Mouse (Mus musculus): ENCODE measurements at regions not wholly inside any gene's neighbourhood (a gene's known extent, or its start where the extent isn't known, plus 50 kb on each side); places are given as distances from the start of the nearest gene placed in this dataset.

DNA sequence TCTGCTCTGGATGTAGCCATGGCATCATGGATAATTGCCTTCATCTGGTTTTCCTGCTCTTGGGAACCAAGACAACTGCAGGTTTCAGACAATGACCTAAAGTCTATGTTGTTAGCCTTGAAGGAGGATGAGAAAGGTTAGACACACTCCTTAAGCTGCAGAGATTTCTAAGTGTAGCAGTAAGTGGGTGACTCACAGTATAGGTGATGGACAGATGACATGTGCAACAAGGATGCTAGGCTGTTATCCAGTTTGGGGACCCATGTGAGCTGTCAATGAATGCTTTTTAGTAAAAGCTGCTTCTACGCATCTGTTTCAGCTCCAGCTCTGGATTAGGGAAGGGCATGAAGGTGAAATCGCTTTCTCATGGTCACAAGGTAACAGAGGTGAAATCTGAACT is 1159.7 kb upstream of the A1bg start:
- Histone ChIP-seq H3K4me3 (no peak overlapping the region), H3K27ac (no peak overlapping the region)
- no peak for DNase-seq
- intact Hi-C loops (cut with DNase I) = no loop called here
- no peak for TF ChIP-seq CTCF (IDR thresholded peaks at IDR 0.05)

DNA sequence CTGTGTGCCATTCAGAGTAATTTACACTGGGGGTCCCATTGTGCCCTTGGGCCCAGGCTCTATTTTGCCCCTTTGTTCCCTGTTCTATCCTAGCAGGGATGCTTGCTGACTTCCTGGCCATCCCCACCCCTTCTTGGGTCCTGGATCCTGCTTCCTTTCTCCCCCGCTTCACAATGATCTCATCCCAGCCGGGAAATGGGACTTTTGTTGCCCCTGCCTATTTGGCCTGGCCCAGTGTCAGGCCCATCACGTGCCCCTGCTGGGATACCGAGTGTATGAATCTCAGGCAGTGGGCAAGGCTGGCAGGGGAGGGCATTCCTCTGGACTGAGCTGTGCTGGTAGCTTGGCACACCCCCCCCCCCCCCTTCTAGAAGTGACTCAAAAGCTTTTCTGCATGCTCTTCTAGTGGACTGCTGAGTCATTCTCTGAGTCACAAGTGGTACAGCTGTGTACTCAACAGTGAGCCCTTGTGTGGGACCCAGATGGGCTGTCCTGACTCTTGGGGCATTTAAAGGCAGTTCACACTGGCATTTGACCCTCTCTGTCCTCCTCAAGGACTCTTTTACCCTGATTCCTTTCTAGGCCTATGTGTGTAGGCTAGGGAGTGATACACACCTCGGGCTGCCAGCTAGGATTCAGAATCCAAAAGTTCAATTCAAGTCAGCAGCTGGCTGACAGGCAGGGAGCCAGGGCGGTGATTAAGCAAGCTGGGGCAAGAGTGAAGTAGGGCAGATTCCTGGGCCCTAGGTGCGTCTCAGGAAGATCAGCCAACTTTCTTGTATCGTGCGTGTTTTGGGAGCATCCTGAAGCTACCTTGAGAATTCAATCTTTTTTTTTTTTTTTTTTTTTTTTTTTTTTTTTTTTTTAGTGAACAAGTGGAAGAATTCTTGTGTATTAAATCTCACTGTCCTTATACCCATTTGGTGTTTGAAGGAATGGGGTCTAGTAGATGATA is 1156.6 kb upstream of the A1bg start:
- intact Hi-C loops (cut with DNase I) = no loop called here
- Histone ChIP-seq H3K27ac (peak overlapping the region; percentile 92), H3K4me3 (no peak overlapping the region)
- DNase-seq = peak; percentile 91
- TF ChIP-seq CTCF (IDR thresholded peaks at IDR 0.05) = no peak

DNA sequence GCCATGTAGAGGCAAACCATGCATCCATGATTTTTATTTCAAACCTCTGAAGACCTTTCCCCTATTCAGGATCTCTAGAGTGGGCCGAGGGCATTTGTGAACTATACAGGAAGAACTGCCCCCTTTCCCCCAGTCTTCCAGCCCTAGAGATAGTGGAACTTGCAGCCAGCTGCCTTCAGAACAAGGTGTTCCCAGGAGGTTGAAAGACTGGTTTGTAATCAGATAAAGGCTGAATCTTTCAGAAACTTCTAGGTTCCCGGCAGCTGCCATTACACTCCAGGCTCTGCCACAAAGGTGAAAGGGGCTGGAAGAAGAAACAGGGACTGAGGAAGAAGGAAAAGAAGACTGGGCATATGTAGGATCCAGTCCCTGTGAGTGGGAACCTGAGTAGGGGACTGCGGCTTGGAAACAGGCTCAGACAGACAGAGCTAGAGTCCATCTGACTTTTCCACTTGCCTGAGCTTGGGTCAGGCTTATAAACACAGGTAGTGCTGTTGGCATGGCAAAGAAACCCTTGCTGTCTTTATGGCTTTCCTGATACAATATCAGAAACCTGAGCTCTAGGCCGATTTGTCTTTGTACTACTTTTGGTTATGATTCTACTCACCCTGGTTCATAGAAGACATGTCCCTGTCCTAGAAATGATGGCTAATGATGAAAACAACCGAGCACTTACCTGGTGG is 1153.9 kb upstream of the A1bg start:
- no peak for DNase-seq
- intact Hi-C loops (cut with DNase I) = no loop called here
- no peak overlapping the region for H3K27ac ChIP-seq
- no peak overlapping the region for H3K4me3 ChIP-seq
- TF ChIP-seq CTCF (IDR thresholded peaks at IDR 0.05) = no peak

DNA sequence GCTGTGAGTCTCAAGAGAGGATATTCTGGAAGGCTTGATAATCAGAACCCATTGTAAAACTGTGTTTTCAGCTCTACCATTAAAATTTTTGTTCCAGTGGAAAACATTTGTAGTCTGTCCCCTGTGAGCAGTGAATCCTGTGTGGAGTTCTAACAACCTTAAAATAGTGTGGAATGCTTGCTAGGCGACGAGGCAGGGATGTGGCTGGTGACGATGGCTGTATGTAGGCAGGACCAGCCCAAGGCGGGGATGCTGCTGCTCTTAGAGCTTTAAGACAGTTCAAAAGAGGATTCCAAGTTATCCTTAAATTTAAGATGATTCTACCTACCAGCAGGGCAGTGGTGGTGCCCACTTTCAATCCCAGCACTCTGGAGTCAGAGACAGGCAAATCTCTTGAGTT is 1151.9 kb upstream of the A1bg start:
- no peak for DNase-seq
- H3K27ac ChIP-seq = no peak overlapping the region
- H3K4me3 ChIP-seq = no peak overlapping the region
- TF ChIP-seq CTCF (IDR thresholded peaks at IDR 0.05) = no peak
- intact Hi-C loops (cut with DNase I) = no loop called here

DNA sequence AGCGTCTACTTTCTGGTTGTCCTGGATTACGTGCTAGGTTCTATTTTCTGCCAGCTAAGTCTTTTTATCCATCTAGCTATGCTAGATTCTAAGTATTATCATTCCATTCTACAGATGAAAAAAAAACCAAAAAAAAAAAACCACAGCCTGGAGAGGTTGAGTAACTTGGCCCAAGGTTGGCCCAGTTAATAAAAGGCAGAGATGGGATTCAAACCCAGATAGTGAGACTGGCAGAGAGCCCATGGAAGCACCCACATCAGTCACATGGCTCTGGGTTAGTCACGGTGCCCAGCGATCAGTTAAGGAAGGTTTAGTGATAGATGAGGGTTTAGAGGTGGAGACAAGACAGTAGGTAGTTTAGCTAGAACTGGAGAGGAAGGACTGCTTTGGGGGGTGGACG is 1150.8 kb upstream of the A1bg start:
- TF ChIP-seq CTCF (IDR thresholded peaks at IDR 0.05) = no peak
- intact Hi-C loops (cut with DNase I) = no loop called here
- DNase-seq = no peak
- H3K27ac ChIP-seq = no peak overlapping the region
- no peak overlapping the region for H3K4me3 ChIP-seq

DNA sequence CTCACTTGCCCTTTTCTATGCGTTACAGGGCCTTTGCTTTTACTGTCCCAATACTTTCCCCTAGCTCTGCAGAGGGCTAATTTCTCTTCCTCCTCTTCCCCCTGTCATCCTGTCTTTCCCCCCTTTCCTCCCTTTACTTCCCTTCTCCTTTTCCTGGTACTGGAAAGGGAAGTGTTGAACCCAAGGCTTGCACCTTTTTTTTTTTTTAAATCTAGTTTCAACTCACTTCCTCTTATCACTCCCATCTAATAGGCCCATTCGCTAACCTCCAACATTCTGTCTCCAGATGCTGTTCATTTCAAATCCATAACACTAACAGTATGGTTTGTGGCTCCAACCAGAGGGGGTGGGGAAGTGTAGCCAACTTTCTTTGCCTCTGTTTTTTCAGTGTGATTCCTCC is 1148.5 kb upstream of the A1bg start:
- Histone ChIP-seq H3K4me3 (no peak overlapping the region), H3K27ac (no peak overlapping the region)
- TF ChIP-seq CTCF (IDR thresholded peaks at IDR 0.05) = no peak
- intact Hi-C loops (cut with DNase I) = no loop called here
- DNase-seq = no peak

DNA sequence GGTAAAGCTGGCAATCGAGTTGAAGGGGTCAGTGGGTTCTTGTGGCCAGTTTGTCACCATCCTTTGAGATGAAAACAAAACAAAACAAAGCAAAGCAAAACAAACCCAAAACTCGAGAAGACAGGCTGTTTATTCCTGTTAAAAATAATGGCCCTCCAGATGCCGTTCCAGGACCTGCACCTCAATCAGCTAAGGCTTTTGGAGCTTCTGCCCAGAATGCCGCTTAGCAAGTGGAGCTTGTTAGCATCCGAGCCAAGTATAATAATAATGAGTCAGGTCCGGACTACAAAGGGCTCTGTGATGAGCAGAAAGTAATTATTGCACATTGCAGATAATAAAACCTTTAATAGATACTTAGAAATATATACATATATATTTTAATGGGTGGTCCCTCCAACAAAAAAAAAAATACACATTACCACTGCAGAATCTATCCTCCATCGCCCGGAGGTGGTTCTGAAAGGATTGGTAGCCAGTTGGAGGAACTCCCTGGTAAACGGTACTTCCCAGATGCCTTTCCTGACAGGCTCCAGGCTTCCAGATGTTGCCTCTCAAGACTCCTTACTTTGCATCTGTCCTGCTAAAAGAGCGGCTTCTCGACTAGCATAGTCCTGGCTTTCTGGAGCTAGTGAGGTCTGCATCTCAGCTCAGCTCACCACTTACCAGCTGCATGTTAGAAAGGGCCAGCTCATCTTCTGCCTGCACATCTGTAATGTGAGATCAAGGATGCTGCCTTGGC is 1145.8 kb upstream of the A1bg start:
- TF ChIP-seq CTCF (IDR thresholded peaks at IDR 0.05) = no peak
- Histone ChIP-seq H3K27ac (no peak overlapping the region), H3K4me3 (no peak overlapping the region)
- DNase-seq = no peak
- intact Hi-C loops (cut with DNase I) = no loop called here

DNA sequence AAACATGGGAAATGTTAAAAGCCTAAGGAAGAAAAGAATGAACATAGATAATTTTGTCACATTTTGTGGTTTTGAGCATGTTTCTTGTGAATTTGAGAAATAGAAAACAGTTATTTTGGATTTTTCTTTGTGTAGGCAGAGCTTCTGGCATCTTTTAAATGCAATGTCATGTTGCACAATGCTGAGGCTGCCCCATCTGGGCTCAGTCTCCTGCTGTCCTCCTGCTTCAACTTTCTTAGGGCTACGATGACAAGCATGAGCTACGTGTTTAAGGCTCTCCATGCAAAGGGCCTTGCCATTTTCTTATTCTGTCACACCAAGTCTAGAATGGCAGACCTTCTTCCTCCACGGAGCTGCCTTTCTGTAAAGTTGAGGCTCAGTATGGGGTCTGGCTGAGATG is 1141.6 kb upstream of the A1bg start:
- intact Hi-C loops (cut with DNase I) = no loop called here

DNA sequence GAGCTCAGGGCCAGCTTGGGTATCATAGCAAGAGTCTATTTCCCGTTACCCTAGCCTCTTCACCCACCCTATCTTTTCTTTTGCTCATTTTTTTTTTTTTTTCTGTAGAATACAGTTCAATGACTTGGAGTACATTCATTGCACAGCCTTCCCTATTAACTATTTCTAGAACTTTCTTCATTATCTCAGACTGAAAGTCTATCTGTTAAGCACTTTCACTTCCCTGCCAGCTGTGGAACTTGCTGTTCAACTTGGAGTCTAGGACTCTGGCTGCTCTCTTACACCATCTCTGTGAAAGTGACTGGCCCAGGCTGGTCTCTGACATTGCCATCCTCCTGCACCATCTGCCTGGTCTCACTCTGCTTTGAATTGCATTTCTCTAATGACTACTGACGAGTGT is 1134.6 kb upstream of the A1bg start:
- no peak overlapping the region for H3K4me3 ChIP-seq
- no peak for DNase-seq
- intact Hi-C loops (cut with DNase I) = no loop called here
- TF ChIP-seq CTCF (IDR thresholded peaks at IDR 0.05) = no peak
- no peak overlapping the region for H3K27ac ChIP-seq

More for the DNA sequence above, 1141.6 kb upstream of the A1bg start:
- H3K4me3 ChIP-seq = no peak overlapping the region
- no peak for DNase-seq
- no peak overlapping the region for H3K27ac ChIP-seq
- no peak for TF ChIP-seq CTCF (IDR thresholded peaks at IDR 0.05)

DNA sequence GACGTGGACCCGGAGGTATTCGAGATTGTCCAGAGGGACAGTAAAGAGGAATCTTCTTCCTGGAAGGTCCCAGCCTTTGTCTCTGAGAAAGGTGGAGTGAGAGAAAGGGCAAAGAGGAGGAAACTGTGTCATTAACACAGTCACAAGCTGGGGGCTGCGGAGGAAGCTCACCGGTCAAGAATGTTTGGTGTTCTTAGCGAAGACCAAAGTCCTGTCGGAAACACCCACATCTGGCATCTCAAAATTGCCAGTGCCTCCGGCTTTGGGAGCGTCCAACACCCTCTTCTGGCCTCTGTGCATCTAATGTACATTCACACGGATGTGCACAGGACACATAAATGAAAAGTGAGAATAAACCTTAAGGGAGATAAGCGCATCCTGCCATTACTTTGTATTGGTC is 1134.1 kb upstream of the A1bg start:
- DNase-seq = no peak
- no peak for TF ChIP-seq CTCF (IDR thresholded peaks at IDR 0.05)
- intact Hi-C loops (cut with DNase I) = no loop called here
- Histone ChIP-seq H3K4me3 (no peak overlapping the region), H3K27ac (no peak overlapping the region)

DNA sequence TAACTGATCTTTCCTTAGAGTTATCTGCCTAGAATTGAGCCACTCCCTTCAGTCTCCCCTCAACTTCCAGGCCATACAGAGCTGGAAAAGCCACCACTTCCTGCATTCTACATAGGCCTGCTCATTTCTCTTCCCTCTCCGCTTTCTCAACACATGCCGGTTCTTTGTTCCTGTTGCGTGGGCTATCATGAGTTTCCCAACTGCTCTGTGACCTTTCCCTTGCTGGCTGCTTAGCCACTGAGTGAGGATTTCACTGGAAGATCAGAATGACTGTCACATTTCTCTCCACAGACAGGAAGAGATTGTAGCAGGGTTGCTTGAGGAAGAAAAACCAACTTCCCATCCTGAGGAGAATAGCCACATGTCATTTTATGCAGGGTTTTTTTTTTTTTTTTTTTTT is 1133.6 kb upstream of the A1bg start:
- intact Hi-C loops (cut with DNase I) = no loop called here
- peak overlapping the region; percentile 40 for H3K27ac ChIP-seq
- DNase-seq = no peak
- no peak overlapping the region for H3K4me3 ChIP-seq
- TF ChIP-seq CTCF (IDR thresholded peaks at IDR 0.05) = no peak

DNA sequence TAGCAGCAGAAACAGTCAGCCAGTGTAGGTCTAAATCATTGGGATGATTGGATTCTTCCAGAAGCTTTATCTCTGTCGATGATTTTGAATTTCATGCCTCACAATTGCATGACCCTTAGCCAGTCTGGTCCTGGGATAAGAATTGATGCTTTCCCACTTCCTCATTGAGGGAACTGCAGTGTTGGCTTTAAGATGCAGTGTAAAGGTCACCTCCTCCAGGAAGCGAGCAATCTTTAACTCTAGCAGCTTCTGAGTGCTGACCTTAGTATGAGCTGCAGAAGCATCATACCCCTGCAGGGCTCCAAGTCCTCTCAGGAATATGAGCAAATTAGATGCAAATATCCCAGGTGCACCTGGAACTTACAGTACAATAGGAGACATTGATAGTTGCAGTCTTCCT is 1132.2 kb upstream of the A1bg start:
- intact Hi-C loops (cut with DNase I) = no loop called here
- no peak for DNase-seq
- no peak for TF ChIP-seq CTCF (IDR thresholded peaks at IDR 0.05)
- Histone ChIP-seq H3K4me3 (no peak overlapping the region), H3K27ac (no peak overlapping the region)
